Mouse (Mus musculus): ENCODE data around the gene Dusp1. TPM values are rescaled to one million over a fixed set of nuclear protein-coding genes. Genes with fewer than 3 reads are reported as not detected.

The Dusp1 gene
- total RNA-seq, 2 experiments from 2014 or later, result 91.2 to 99.6 TPM

GRCm38 (mm10) chr17:26531395-26532027, 30.4 kb downstream of the Dusp1 start:
- no peak for DNase-seq
- intact Hi-C loops (cut with DNase I), result no loop called here

GRCm38 (mm10) chr17:26530590-26531081, 31.3 kb downstream of the Dusp1 start:
- intact Hi-C loops (cut with DNase I), result no loop called here
- DNase-seq, result peak; percentile 83 to 84

- intact Hi-C loops (cut with DNase I), result loop anchor here (2.0 kb wide), 1 partner anchor 19 kb away; no protein-coding TSS in a partner anchor
- peak in 1 of 2 experiments; percentile 67 for DNase-seq
These were observed 32.1 kb downstream of the Dusp1 start for GRCm38 (mm10) chr17:26529791-26530241.

GRCm38 (mm10) chr17:26528751-26529150, 33.2 kb downstream of the Dusp1 start:
- intact Hi-C loops (cut with DNase I), result loop anchor here (2.0 kb wide), 1 partner anchor 18 kb away; no protein-coding TSS in a partner anchor
- DNase-seq, result peak in 1 of 2 experiments; percentile 10

GRCm38 (mm10) chr17:26527291-26527690, 34.6 kb downstream of the Dusp1 start:
- intact Hi-C loops (cut with DNase I), result no loop called here
- DNase-seq, result no peak

GRCm38 (mm10) chr17:26525316-26525715, 36.6 kb downstream of the Dusp1 start:
- peak; percentile 62 to 63 for DNase-seq
- intact Hi-C loops (cut with DNase I), result no loop called here

GRCm38 (mm10) chr17:26524801-26525200, 37.1 kb downstream of the Dusp1 start:
- intact Hi-C loops (cut with DNase I), result no loop called here
- DNase-seq, result no peak

GRCm38 (mm10) chr17:26524316-26524715, 37.6 kb downstream of the Dusp1 start:
- intact Hi-C loops (cut with DNase I), result no loop called here

GRCm38 (mm10) chr17:26522711-26523110, 39.2 kb downstream of the Dusp1 start:
- intact Hi-C loops (cut with DNase I), result no loop called here
- DNase-seq, result no peak

More at GRCm38 (mm10) chr17:26524316-26524715, 37.6 kb downstream of the Dusp1 start:
- no peak for DNase-seq

GRCm38 (mm10) chr17:26518306-26518705, 43.6 kb downstream of the Dusp1 start:
- intact Hi-C loops (cut with DNase I), result no loop called here
- no peak for DNase-seq

- intact Hi-C loops (cut with DNase I), result no loop called here
- DNase-seq, result no peak
These were observed 46.3 kb downstream of the Dusp1 start for GRCm38 (mm10) chr17:26515675-26516074.

- no peak for DNase-seq
- intact Hi-C loops (cut with DNase I), result no loop called here
These were observed 47.3 kb downstream of the Dusp1 start for GRCm38 (mm10) chr17:26514581-26515030.

- intact Hi-C loops (cut with DNase I), result no loop called here
- DNase-seq, result no peak
These were observed 48.3 kb downstream of the Dusp1 start for GRCm38 (mm10) chr17:26513459-26514290.

GRCm38 (mm10) chr17:26512961-26513360, 49.0 kb downstream of the Dusp1 start:
- intact Hi-C loops (cut with DNase I), result no loop called here
- DNase-seq, result no peak

- intact Hi-C loops (cut with DNase I), result loop anchor here (2.0 kb wide), 1 partner anchor 17 kb away; no protein-coding TSS in a partner anchor
- peak; percentile 71 for DNase-seq
These were observed 49.8 kb downstream of the Dusp1 start for GRCm38 (mm10) chr17:26511816-26512774.

- DNase-seq, result no peak
- intact Hi-C loops (cut with DNase I), result loop anchor here (2.0 kb wide), 1 partner anchor 18 kb away; no protein-coding TSS in a partner anchor
These were observed 50.7 kb downstream of the Dusp1 start for GRCm38 (mm10) chr17:26511256-26511655.

- intact Hi-C loops (cut with DNase I), result loop anchor here (2.0 kb wide), 1 partner anchor 18 kb away; no protein-coding TSS in a partner anchor
These were observed 51.5 kb downstream of the Dusp1 start for GRCm38 (mm10) chr17:26510146-26511045.

GRCm38 (mm10) chr17:26508961-26509771, 52.8 kb downstream of the Dusp1 start:
- intact Hi-C loops (cut with DNase I), result loop anchor here (1.0 to 2.0 kb wide), 5 partner anchors 38 to 129 kb away; no protein-coding TSS in a partner anchor
- peak; percentile 87 to 89 for DNase-seq

More at GRCm38 (mm10) chr17:26510146-26511045, 51.5 kb downstream of the Dusp1 start:
- DNase-seq, result no peak
